Mouse (Mus musculus) lung, postnatal 4 days (tissue): ENCODE results near the gene Wwox.
A peak's percentile ranks its signal among the peaks of the same experiment; 100 is the strongest.

ENCODE experiments used
- DNase-seq, 2 experiments: peaks; one replicate each; pipeline ENCODE4 v3.0.0; 2021

The Wwox gene

GRCm38 (mm10) chr8:115269601-115270000, 830.1 kb downstream of the Wwox start:
- DNase-seq, result no peak

GRCm38 (mm10) chr8:115273976-115274375, 834.5 kb downstream of the Wwox start:
- no peak for DNase-seq

DNA sequence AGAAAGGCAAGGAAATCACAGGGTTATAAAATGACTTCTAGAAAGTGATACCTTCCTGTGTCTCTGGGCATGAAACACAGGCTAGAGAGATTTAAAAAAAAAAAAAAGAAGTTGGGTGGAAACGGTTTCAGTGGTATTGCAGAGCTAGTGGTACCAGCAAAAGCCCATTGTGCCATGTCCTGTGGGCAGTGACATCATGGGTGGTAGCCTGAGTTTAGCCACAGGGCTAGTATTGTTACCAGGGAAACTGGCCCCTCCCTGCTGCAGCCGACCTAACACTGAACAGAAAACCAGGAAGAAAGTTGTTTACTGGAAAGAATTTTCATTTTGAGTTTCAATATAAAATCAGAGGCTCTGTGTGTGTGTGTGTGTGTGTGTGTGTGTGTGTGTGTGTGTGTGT, 836.8 kb downstream of the Wwox start:
- DNase-seq, result peak; percentile 28 to 31

DNA sequence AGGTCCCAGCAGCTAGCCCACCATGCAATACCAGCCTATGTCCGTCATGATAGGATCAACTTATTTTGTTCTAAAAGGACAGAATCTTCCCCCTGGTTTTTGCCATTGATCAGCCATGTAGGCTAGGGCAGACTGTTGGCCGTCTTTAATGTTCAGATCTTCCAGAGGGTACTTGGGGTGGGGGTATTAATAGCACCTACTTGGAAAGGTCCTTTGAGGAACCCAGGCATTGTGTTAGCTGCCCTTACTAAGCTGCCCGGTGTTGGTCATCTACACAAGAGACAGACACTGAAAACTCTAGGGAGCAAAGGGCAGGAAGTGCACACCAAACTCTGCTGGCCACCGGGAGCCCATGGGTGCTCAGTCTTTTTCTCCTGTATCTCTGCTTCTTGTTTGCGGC, 838.8 kb downstream of the Wwox start:
- no peak for DNase-seq

- DNase-seq, result no peak
Observed at GRCm38 (mm10) chr8:115290224-115290623, 850.8 kb downstream of the Wwox start.

DNA sequence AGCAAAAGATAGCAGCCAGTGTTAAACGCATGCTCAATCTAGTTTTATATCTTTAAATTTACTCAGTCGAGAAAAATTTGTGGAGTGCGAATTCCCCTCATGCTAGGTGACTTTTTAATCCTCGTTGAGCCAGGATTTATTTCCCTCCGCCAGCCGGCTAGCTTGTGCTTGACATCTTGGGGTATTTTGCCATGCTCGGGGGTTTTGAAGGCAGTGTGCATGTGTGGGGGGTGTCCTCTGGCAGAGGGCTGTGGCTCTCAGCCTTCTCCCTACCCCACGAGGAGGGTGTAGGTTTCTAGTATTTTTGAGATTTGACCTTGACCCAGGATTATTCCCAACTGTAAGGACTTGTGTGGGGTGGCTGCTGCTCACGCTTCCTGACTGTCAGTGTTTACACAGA, 857.3 kb downstream of the Wwox start:
- DNase-seq, result no peak

DNA sequence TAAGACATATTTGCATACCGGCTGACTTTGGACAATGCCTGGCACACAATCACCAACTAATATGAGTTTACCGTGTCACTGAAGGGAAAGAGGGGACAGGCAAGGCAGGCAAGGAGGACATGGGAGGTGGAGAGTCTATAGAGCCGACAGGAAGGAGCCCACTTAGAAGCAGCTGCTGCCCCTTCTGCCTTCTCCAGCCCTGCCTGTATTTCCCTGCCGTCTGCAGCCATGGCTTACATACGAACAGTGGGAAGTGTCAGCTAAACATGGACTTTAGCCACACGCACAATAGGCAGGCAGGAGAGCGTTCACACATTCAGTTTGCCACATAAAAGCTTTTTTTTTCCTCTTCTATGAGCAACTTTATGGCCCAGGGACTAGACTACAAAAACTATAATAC, 863.0 kb downstream of the Wwox start:
- DNase-seq, result no peak

GRCm38 (mm10) chr8:115307412-115307811, 868.0 kb downstream of the Wwox start:
- peak in 1 of 2 experiments; percentile 5 for DNase-seq

GRCm38 (mm10) chr8:115311003-115311402, 871.5 kb downstream of the Wwox start:
- DNase-seq, result no peak

DNA sequence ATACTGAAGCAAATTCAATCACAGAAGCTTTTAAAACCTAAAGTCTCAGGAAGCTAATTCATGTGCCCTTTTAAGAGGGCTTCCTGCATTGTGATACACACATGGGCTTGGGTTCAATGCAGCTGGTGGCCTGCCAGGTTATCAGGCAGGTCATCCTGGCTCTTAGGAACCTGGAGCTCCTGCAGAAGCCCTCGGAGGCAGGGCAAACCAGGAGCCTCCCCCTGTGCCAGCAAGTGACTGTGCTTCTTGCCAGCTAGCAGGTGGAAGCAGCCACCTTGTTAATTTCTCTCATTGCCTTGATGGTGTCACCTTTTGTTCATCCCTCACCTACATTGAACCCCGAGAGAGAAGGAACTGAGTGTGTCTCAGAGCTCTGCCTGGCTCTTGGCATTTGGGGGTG, 872.9 kb downstream of the Wwox start:
- DNase-seq, result no peak

GRCm38 (mm10) chr8:115322501-115322900, 883.0 kb downstream of the Wwox start:
- DNase-seq, result no peak

- no peak for DNase-seq
Observed at GRCm38 (mm10) chr8:115330671-115331070, 891.2 kb downstream of the Wwox start.

DNA sequence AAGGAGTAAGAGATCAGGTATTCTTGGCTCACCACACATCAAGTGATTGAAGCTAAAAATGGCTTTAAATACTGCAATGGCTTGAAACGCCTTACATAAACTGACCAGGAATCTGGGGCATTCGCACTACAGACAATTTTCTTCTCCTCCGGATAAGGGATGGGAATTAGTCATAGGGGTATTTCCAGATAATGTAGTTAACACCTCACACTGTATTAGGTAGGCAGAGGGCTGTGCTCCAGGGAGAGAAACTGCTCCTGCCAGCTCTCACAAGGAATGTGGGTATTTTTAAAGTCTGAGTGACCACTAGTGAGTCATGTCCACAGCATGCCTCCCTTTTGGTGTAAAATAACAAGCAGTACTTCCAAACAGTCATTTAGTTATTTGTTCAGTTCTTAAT, 894.5 kb downstream of the Wwox start:
- no peak for DNase-seq

DNA sequence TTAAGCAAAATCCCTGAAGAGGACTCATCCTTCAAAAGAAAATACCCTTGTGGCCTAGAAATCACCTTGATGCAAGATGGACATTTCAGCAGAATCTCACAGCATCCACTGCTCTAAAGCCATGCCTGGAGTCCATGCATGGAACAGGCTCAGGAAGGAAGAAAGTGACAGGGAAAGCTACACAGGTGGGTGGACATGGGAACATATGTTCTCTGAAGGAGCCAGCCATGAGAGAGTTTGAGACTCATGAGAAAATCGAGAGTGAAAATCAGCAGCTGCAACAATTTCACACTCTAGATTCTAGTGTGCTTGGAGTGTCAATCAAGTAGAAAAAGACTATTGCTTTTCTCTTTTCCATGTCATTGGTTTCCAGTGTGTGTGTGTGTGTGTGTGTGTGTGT, 896.9 kb downstream of the Wwox start:
- DNase-seq, result no peak

DNA sequence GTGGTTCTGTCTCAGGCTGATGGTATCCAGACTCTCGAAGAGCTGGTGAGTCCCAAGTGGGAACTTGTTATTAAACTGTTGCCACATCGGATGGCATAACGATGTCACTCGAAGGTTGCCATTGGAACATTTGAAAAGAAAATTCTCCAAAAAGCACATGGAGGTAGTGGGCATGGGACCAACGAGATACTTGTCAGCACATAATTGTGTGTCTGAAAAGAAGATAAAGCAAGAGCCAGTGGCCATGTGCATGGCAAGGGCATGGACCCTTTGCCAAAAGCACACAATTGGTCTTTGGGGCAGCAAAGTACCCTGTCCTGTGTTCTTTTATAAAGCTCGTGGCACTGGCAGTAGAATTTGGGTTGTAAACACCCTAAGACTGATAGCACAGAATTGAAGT, 909.2 kb downstream of the Wwox start:
- no peak for DNase-seq

- DNase-seq, result no peak
Observed at GRCm38 (mm10) chr8:115350707-115351106, 911.3 kb downstream of the Wwox start.

- DNase-seq, result peak in 1 of 2 experiments; percentile 25
Observed at GRCm38 (mm10) chr8:115357663-115358335, 918.3 kb downstream of the Wwox start.

GRCm38 (mm10) chr8:115358481-115358880, 919.0 kb downstream of the Wwox start:
- DNase-seq, result no peak

DNA sequence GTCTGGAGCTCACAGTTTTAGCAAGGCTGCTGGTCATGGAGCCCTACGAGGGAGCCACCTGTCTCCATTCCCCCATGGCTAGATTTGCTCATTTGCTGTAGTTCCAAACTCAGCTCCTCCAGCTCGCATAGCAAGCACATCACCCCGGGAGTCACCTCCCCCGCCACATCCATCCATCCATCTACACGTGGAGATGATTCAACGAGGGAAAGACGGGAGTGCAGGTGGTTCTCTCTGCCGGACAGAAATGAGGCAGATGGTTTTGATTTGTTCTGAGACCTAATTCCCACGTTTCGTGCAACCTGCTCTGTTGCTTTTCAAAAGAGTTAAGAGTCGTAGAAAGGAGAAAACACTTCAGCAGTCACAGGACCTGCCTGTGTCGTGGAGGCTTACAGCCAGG, 920.2 kb downstream of the Wwox start:
- no peak for DNase-seq

GRCm38 (mm10) chr8:115362518-115362917, 923.1 kb downstream of the Wwox start:
- DNase-seq, result no peak

- no peak for DNase-seq
Observed at GRCm38 (mm10) chr8:115374957-115375356, 935.5 kb downstream of the Wwox start.

GRCm38 (mm10) chr8:115375361-115376047, 936.0 kb downstream of the Wwox start:
- peak in 1 of 2 experiments; percentile 10 for DNase-seq

DNA sequence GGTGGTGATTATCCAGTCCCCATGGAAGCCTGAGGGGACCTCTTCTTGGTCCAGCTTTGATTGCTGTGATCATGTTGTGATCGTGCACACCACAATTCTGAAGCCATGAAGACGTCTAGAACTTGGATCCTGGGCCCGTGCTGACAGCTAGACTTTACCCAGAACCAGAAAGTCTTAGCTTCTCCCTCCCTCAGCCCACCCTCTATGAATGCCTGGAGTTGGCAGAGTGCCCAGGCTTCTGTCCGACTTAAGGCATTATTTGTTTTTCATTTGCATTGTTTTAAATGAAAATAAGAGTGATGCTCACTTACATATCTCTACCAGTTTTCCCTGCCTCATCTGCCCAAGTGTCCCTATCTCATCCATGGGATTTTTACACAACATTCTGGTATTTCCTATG, 937.9 kb downstream of the Wwox start:
- no peak for DNase-seq

- DNase-seq, result no peak
Observed at GRCm38 (mm10) chr8:115380017-115380416, 940.6 kb downstream of the Wwox start.
